Mouse (Mus musculus) lung, adult 2 months (tissue): Measurements from ENCODE around the gene Bche.

Experiments used
- CTCF ChIP-seq: fragments of 200-500 bp; IDR thresholded peaks from 2 replicates; pipeline ENCODE4 v1.5.1; 2011; ENCODE audit warnings: mild to moderate bottlenecking, low read length, control low read depth; ENCODE audit not compliant: insufficient read depth
- POLR2A ChIP-seq: fragments of 200-500 bp; IDR thresholded peaks from 2 replicates; pipeline ENCODE4 v1.6.1; 2011; ENCODE audit warnings: low read depth, mild to moderate bottlenecking, control low read depth, low read length, borderline replicate concordance; ENCODE audit errors: extremely low read depth

GRCm38 (mm10) chr3:73650281-73650680 is 57.9 kb downstream of the Bche start:
- TF ChIP-seq CTCF, result no peak
- no peak for TF ChIP-seq POLR2A
